Comparison of ENCODE assay signal across 1 mouse cellular context in the genomic region with DNA sequence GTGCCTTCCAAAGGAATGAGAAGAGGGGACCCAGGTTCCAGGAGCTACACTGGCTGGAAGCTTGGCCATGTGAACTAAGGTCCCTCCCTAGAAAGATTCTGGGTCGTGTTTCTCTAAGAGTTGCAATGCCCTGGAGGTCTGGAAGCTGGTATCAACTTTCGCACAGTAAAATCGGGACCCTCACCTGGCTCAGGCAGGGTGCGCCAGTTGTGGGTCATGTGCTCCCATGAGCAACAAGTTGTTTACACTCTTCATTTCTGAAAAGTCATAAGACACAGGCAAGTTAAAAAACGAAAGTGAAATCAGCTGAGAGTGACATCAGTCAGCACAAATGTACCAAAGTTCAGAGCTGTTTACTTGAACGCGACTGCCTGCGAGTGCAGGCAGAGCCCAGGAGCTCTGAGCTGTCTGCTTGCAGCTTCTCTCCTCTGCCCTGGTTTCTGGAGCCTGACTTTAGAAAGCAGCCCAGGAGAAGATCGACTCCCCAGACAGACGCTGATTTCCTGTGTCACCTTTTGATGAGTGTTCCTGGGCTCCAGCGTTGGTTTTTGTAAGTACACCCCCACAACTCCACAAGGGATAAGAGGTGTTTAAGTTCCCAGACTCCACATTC.
A peak's percentile ranks its signal among the peaks of the same experiment; 100 is the strongest.
TF ChIP-seq lines count a peak whose summit lies in the region.

Gene Tmem140, plus strand, starts transcription at position 356 of the 613 bp plus-strand sequence.

TF ChIP-seq in MEL, 35 proteins besides CTCF, POLR2A, EP300 and RAD21 (continued from another document):
- TF ChIP-seq MAX (IDR thresholded peaks at IDR 0.05; ENCODE audit: low read length) (peak; percentile 79), ZC3H11A (IDR thresholded peaks at IDR 0.05; ENCODE audit: low read depth, low read length) (0 out of 2 replicates have a peak, but pooled peaks have one; percentile 1), USF2 (IDR thresholded peaks at IDR 0.05; ENCODE audit: borderline replicate concordance in 1 of 2, insufficient read depth in 1 of 2, low read depth in 1 of 2, low read length in 2 of 2) (no peak), HCFC1 (IDR thresholded peaks at IDR 0.05; ENCODE audit: low read depth, low read length) (peak; percentile 38; the same call in 1 of the 2 replicates), MYB (IDR thresholded peaks at IDR 0.05; ENCODE audit: low read depth, low read length) (0 out of 2 replicates have a peak, but pooled peaks have one; percentile 5), BHLHE40 (IDR thresholded peaks at IDR 0.05; ENCODE audit: borderline replicate concordance, low read depth, low read length) (peak; percentile 64; the same call in 1 of the 2 replicates), SIN3A (IDR thresholded peaks at IDR 0.05; ENCODE audit: low read length) (peak; percentile 89), TBP (IDR thresholded peaks at IDR 0.05; ENCODE audit: low read depth, low read length) (peak; percentile 8; the same call in 1 of the 2 replicates), USF1 (IDR thresholded peaks at IDR 0.05; ENCODE audit: low read depth, low read length) (peak; percentile 80)
